Mouse (Mus musculus): ENCODE measurements around the gene Spata13. TPM values are rescaled to one million over a fixed set of nuclear protein-coding genes. Genes with fewer than 3 reads are reported as not detected.

Gene Spata13
- polyA plus RNA-seq, 1 experiment from 2014 or later = 22.9 TPM

DNA sequence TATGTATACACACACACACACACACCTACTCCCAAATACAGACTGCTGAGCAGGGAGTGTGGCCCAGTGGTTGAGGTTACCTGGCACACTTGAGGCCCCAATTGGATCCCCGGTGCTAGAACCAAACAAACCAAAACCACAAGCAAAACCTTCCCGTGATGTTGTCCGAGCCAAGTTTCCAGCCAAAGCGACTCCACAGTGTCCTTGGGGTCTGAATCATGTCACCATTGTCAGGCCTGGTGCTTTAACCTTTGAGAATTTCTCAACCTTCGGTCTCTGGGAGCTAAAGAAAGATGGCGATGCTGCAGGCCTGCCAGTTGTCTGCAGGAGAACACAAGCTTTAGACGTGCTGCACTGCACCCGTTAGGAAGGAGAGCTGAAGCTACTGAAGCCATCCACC is 26.8 kb downstream of the Spata13 start:
- no peaks in the 10 kb centered on the region for H3K36me3 ChIP-seq
- WGBS = 94% methylated on average over 8 of the region's 8 CpGs
- H3K4me3 ChIP-seq (replicated peaks) = no peak overlapping the region
- H3K9ac ChIP-seq (replicated peaks) = no peak overlapping the region
- H3K27me3 ChIP-seq (replicated peaks) = no peaks in the 10 kb centered on the region
- no peaks in the 10 kb centered on the region for H3K9me3 ChIP-seq (replicated peaks)
- H3K4me1 ChIP-seq = peaks cover 18% of the 10 kb centered on the region
- H3K4me2 ChIP-seq = no peak overlapping the region
- ATAC-seq (ENCODE audit: low FRiP score) = no peak
- H3K27ac ChIP-seq (replicated peaks) = no peak overlapping the region

DNA sequence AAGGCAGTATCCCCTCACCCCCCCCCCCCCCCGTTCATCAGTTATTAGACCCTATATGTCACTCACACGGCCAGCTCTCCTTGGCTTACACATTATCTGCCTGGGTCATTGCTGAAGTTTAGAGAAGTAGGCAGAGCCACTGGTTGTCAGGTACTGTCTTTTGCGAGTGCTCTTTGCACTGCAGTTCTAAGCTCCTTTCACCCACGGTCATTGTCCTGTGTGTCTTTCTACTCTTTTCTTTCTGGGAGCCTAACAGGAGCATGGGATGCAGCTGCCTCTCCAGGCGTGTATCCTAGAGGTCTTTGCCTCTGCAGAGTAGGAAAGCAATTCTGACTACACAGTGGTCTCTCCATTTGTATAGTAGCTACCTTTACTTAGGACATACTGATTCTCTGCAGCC is 27.5 kb downstream of the Spata13 start:
- no peak for ATAC-seq (ENCODE audit: low FRiP score)
- Histone ChIP-seq H3K9me3 (replicated peaks) (no peaks in the 10 kb centered on the region), H3K27me3 (replicated peaks) (no peaks in the 10 kb centered on the region), H3K9ac (replicated peaks) (no peak overlapping the region), H3K36me3 (no peaks in the 10 kb centered on the region), H3K4me1 (peaks cover 11% of the 10 kb centered on the region), H3K4me2 (no peak overlapping the region), H3K27ac (replicated peaks) (no peak overlapping the region), H3K4me3 (replicated peaks) (no peak overlapping the region)
- whole genome bisulfite sequencing = 89% methylated on average over 5 of the region's 5 CpGs

DNA sequence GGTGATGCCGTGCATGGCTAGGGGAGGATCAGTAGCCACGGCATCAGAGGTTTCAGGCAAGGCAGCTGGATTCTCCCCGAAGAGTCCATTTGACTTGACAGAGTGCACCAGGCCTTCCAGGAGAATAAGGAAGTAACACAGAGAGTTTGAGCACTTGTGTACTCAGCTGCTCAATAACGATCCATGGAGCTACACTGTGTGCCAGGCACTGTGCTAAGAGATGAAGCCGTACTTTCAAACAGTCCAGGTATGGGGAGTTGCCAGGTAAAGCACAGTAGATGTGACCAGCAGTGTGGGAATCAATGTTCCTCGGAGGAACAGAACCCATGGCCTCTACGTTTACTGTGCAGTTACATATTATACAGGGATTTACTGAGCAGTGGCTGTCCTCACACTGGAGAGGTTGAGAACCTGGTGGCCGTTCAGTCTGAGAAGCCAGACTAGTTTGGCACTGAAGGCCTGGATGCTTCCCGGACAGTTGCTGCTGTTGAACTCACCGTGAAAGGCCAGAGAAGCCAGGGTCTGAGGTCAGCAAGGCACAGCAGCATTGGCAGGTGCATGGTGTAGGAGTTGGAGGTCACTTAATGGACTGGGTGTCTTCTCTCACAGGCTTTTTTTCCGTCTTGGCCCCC is 29.6 kb downstream of the Spata13 start:
- Histone ChIP-seq H3K9me3 (replicated peaks) (no peaks in the 10 kb centered on the region), H3K4me3 (replicated peaks) (no peak overlapping the region), H3K36me3 (no peaks in the 10 kb centered on the region), H3K27me3 (replicated peaks) (no peaks in the 10 kb centered on the region), H3K27ac (replicated peaks) (no peak overlapping the region), H3K4me2 (no peak overlapping the region), H3K4me1 (no peaks in the 10 kb centered on the region), H3K9ac (replicated peaks) (no peak overlapping the region)
- WGBS = 90% methylated on average over 11 of the region's 11 CpGs
- no peak for ATAC-seq (ENCODE audit: low FRiP score)

- Histone ChIP-seq H3K27me3 (replicated peaks) (no peaks in the 10 kb centered on the region), H3K9ac (replicated peaks) (no peak overlapping the region), H3K4me1 (no peaks in the 10 kb centered on the region), H3K36me3 (no peaks in the 10 kb centered on the region), H3K4me3 (replicated peaks) (no peak overlapping the region), H3K27ac (replicated peaks) (no peak overlapping the region; the same call in 1 of the 2 replicates), H3K4me2 (no peak overlapping the region), H3K9me3 (replicated peaks) (no peaks in the 10 kb centered on the region)
- 39% methylated on average over 4 of the region's 4 CpGs for WGBS
- no peak for ATAC-seq (ENCODE audit: low FRiP score)
Measured at GRCm38 (mm10) chr14:60664641-60665040, 30.8 kb downstream of the Spata13 start.

DNA sequence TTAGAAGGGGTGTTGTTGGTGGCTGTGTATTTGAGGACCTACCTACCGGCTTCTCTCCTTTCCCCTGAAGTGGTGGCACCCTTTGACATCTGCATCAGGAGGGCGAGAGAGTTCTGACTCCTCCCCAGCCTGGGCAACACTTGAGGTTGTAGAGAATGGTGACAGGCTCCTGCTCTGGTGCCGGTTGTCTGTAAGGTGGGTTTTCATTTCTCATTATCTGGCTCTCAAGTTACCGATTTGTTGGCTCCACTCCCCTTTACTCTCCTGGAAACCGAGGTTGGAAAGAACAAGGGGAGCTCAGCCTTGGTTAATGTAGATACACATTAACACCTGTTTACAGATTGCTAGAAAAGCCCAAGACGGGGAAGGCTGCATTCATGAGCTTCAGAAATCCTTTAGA is 31.5 kb downstream of the Spata13 start:
- no peaks in the 10 kb centered on the region for H3K27me3 ChIP-seq (replicated peaks)
- no peak for ATAC-seq (ENCODE audit: low FRiP score)
- H3K4me3 ChIP-seq (replicated peaks) = no peak overlapping the region
- WGBS = 70% methylated on average over 6 of the region's 6 CpGs
- H3K4me1 ChIP-seq = no peaks in the 10 kb centered on the region
- no peak overlapping the region for H3K4me2 ChIP-seq
- no peaks in the 10 kb centered on the region for H3K9me3 ChIP-seq (replicated peaks)
- H3K27ac ChIP-seq (replicated peaks) = no peak overlapping the region
- H3K36me3 ChIP-seq = no peaks in the 10 kb centered on the region
- H3K9ac ChIP-seq (replicated peaks) = no peak overlapping the region

GRCm38 (mm10) chr14:60666252-60666651 is 32.5 kb downstream of the Spata13 start:
- Histone ChIP-seq H3K27ac (replicated peaks) (no peak overlapping the region), H3K9me3 (replicated peaks) (no peaks in the 10 kb centered on the region), H3K36me3 (no peaks in the 10 kb centered on the region), H3K27me3 (replicated peaks) (no peaks in the 10 kb centered on the region), H3K4me1 (peaks cover under 1% of the 10 kb centered on the region; the same call in 1 of the 2 replicates), H3K4me2 (no peak overlapping the region), H3K9ac (replicated peaks) (no peak overlapping the region), H3K4me3 (replicated peaks) (no peak overlapping the region)
- peak; percentile 70 for ATAC-seq (ENCODE audit: low FRiP score)
- 61% methylated on average over 7 of the region's 7 CpGs for WGBS

DNA sequence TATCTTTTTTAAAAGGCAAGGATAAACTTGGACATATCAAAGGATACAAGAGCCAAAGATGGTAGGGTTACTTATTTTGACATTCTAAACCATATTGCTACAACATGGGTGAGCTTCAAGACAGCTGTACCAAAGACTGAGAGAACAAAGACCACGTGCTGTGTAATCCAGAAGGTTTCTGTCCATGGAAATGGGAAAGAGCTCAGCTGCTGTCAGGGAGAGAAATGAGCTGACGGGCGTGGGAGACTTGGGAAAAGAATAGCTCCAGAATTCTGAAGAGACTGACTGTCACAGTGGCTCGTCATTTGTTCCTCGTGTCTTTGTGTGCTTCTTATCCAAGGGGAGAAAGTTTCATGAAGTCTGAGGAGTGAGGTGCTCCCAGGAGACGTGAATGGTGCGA is 36.4 kb downstream of the Spata13 start:
- H3K27me3 ChIP-seq (replicated peaks) = no peaks in the 10 kb centered on the region
- WGBS = 50% methylated on average over 7 of the region's 7 CpGs
- H3K9ac ChIP-seq (replicated peaks) = no peak overlapping the region
- no peak overlapping the region for H3K4me2 ChIP-seq
- H3K36me3 ChIP-seq = no peaks in the 10 kb centered on the region
- H3K4me3 ChIP-seq (replicated peaks) = no peak overlapping the region
- H3K27ac ChIP-seq (replicated peaks) = no peak overlapping the region
- no peaks in the 10 kb centered on the region for H3K9me3 ChIP-seq (replicated peaks)
- peaks cover 4% of the 10 kb centered on the region; the same call in 1 of the 2 replicates for H3K4me1 ChIP-seq
- ATAC-seq (ENCODE audit: low FRiP score) = no peak

- no peak overlapping the region for H3K27ac ChIP-seq (replicated peaks)
- 37% methylated on average over 2 of the region's 2 CpGs for WGBS
- no peak overlapping the region for H3K9ac ChIP-seq (replicated peaks)
- no peak for ATAC-seq (ENCODE audit: low FRiP score)
- no peak overlapping the region for H3K4me2 ChIP-seq
- H3K27me3 ChIP-seq (replicated peaks) = no peaks in the 10 kb centered on the region
- no peaks in the 10 kb centered on the region for H3K36me3 ChIP-seq
- H3K9me3 ChIP-seq (replicated peaks) = no peaks in the 10 kb centered on the region
- no peak overlapping the region for H3K4me3 ChIP-seq (replicated peaks)
- H3K4me1 ChIP-seq = peaks cover 4% of the 10 kb centered on the region; the same call in 1 of the 2 replicates
Measured at GRCm38 (mm10) chr14:60671504-60671903, 37.7 kb downstream of the Spata13 start.

DNA sequence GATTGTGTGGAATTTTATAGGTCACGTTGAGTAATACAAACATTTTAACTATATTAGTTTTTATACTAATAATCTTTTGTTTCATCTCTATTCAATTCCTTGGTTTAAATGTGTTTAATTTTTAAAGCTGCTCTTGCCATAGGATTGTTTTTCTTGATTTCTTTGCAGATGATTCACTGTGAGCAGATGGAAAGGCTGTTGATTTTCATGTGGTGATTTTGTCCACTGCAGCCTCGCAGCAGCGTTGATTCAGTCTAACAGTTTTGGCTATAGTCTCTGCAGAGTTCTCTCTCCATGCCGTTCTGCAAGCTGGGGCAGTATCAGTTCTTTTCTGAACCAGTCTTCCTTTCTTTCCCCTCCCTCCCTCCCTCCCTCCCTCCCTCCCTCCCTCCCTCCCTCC is 41.9 kb downstream of the Spata13 start:
- Histone ChIP-seq H3K9ac (replicated peaks) (no peak overlapping the region), H3K4me3 (replicated peaks) (no peak overlapping the region), H3K9me3 (replicated peaks) (no peaks in the 10 kb centered on the region), H3K27me3 (replicated peaks) (no peaks in the 10 kb centered on the region), H3K36me3 (no peaks in the 10 kb centered on the region), H3K4me2 (no peak overlapping the region), H3K4me1 (peaks cover 4% of the 10 kb centered on the region; the same call in 1 of the 2 replicates), H3K27ac (replicated peaks) (no peak overlapping the region)
- 87% methylated on average over 4 of the region's 4 CpGs for WGBS
- ATAC-seq (ENCODE audit: low FRiP score) = no peak

DNA sequence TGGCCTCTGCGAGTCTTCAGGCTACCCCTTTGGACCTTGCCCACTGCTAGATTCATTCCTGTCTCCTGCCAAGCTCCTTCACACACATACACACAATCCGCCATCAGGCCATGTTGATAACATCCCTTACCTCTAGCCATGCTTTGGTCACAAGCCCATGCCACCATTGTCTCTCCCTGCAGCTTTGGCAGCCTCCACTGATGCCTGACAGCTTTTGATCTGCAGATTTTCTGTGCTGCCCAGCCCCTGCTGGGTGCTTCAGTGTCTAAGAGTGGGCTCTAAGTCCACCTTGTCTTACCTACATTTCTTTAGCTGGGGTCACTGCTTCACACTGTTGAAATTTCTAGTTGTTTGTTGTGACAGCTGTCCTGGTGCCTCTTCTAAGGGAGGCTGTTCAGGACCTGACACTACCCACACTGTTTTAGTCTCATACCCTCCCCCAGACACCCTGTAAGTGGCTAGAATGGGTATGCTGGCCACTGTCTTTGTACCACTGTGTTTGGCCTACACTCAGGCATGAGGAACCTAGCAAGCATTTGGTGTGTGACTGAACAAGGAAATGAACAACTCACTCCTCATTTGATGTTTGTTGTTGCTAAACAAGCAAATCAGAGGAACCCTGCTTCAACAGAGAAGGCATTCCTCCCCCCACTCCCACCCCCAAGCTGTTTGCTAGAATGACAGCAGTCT is 43.0 kb downstream of the Spata13 start:
- WGBS = 91% methylated on average over 2 of the region's 2 CpGs
- H3K4me2 ChIP-seq = no peak overlapping the region
- no peak overlapping the region for H3K27ac ChIP-seq (replicated peaks)
- H3K27me3 ChIP-seq (replicated peaks) = no peaks in the 10 kb centered on the region
- H3K9me3 ChIP-seq (replicated peaks) = no peaks in the 10 kb centered on the region
- peaks cover 2% of the 10 kb centered on the region; the same call in 1 of the 2 replicates for H3K4me1 ChIP-seq
- no peak overlapping the region for H3K9ac ChIP-seq (replicated peaks)
- ATAC-seq (ENCODE audit: low FRiP score) = no peak
- no peak overlapping the region for H3K4me3 ChIP-seq (replicated peaks)
- H3K36me3 ChIP-seq = no peaks in the 10 kb centered on the region

DNA sequence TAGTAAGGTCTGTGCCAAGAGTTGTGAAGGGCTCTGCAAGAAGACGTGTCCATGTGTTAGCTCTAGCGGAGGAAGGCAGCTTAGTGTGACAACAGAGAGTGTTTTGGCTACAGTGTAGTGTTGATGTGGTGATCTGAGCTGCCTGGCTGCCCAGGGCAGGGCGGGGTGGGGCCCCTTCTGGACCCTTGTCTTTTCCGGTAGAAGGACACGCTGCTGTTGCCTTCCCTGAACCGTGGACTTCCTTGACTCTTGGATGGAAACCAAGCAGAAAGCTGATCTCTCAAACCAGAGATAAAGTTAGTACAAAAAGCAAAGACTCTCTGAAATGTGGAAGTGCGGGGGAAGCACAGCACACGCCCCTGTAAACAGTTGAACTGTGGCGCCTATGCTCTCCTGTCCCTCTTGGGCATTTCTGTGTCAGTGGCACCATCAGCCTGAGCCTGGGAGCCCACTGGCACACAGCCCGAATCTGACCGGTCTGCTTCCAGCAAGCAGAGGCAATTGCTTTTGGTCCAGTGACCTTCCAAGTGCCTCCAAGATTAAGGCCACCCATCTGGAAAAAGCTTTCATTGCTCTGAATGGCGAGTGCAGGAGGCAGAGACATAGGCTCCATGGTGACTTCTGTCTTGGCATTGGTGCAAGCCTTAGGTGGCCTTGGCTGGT is 48.7 kb downstream of the Spata13 start:
- 53% methylated on average over 12 of the region's 12 CpGs for WGBS
- Histone ChIP-seq H3K9ac (replicated peaks) (no peak overlapping the region), H3K27me3 (replicated peaks) (no peaks in the 10 kb centered on the region), H3K4me1 (peaks cover 32% of the 10 kb centered on the region), H3K27ac (replicated peaks) (0 out of 2 replicates have a peak overlapping the region, but pooled peaks have one; percentile 15), H3K4me2 (0 out of 2 replicates have a peak overlapping the region, but pooled peaks have one; percentile 3), H3K36me3 (no peaks in the 10 kb centered on the region), H3K9me3 (replicated peaks) (no peaks in the 10 kb centered on the region), H3K4me3 (replicated peaks) (no peak overlapping the region)
- ATAC-seq (ENCODE audit: low FRiP score) = peak; percentile 55

DNA sequence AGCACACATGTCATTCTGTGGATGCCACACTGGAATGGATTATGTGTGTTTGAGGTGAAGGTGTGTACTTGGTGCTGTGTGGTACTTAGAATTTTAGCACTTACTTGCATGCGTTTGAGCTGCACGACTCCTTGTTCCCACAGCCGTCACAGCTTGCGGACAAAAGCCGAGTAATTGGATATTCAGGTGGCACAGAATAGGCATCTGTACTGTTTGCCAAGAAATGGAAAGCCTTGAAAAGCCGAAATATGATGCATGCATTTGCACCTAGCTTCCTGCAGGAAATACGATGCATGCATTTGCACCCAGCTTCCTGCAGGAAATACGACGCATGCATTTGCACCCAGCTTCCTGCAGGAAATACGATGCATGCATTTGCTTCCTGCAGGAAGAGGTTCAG is 50.2 kb downstream of the Spata13 start:
- no peak for ATAC-seq (ENCODE audit: low FRiP score)
- H3K9ac ChIP-seq (replicated peaks) = 0 out of 2 replicates have a peak overlapping the region, but pooled peaks have one; percentile 14
- peaks cover 42% of the 10 kb centered on the region for H3K4me1 ChIP-seq
- 62% methylated on average over 10 of the region's 10 CpGs for WGBS
- H3K4me2 ChIP-seq = no peak overlapping the region
- no peaks in the 10 kb centered on the region for H3K9me3 ChIP-seq (replicated peaks)
- H3K27me3 ChIP-seq (replicated peaks) = no peaks in the 10 kb centered on the region
- H3K36me3 ChIP-seq = no peaks in the 10 kb centered on the region
- H3K27ac ChIP-seq (replicated peaks) = no peak overlapping the region
- no peak overlapping the region for H3K4me3 ChIP-seq (replicated peaks)
